Mouse (Mus musculus) CH12.LX (cell line): Measurements from ENCODE around the gene Bpifb9b.

Experiments used
- POLR2A ChIP-seq: IDR thresholded peaks from 2 replicates; pipeline ENCODE4 v1.6.1; 2011; ENCODE audit warnings: low read depth, mild to moderate bottlenecking, improper control_type of control experiment, low read length
- USF1 ChIP-seq: IDR thresholded peaks from 2 replicates; pipeline ENCODE4 v1.6.1; 2014; ENCODE audit warnings: low read depth, mild to moderate bottlenecking, inconsistent platforms, low read length, improper control_type of control experiment

DNA sequence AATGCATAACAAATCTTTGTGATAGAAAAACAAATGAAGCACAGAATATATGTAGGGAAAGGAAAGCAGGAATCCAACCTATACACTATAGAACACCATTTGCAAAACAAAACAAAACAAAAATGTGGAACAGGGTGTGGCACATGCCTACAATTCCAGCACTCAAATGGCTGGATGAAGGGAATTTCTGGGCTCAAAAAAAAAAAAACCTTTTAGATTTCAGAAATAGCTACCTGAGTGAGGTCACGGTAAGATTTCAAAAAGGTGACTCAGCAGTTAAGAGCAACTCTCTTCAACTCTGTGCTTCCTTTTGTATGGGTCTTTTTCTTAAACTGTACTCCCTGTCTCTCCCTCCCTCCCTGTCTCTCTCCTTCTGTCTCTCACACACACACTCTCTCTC, 31.1 kb downstream of the Bpifb9b start:
- no peak for TF ChIP-seq USF1
- TF ChIP-seq POLR2A: no peak
